Mouse (Mus musculus): ENCODE data around the gene Lbhd2.

Gene Lbhd2

GRCm38 (mm10) chr12:111406622-111407021, at the start of gene Lbhd2:
Gene Lbhd2 (plus strand): TSS chr12:111406809.
- no peak for DNase-seq (ENCODE audit: low spot score)

- DNase-seq (ENCODE audit: low spot score): no peak
Observed at GRCm38 (mm10) chr12:111360671-111361070, 45.9 kb upstream of the Lbhd2 start.

- DNase-seq (ENCODE audit: low spot score): no peak
Observed at GRCm38 (mm10) chr12:111361319-111362098, 45.1 kb upstream of the Lbhd2 start.

GRCm38 (mm10) chr12:111364234-111364633, 42.4 kb upstream of the Lbhd2 start:
- DNase-seq (ENCODE audit: low spot score): no peak

GRCm38 (mm10) chr12:111367065-111367464, 39.5 kb upstream of the Lbhd2 start:
- no peak for DNase-seq (ENCODE audit: low spot score)

GRCm38 (mm10) chr12:111370249-111370648, 36.4 kb upstream of the Lbhd2 start:
- no peak for DNase-seq (ENCODE audit: low spot score)

- no peak for DNase-seq (ENCODE audit: low spot score)
Observed at GRCm38 (mm10) chr12:111371905-111372304, 34.7 kb upstream of the Lbhd2 start.

- no peak for DNase-seq (ENCODE audit: low spot score)
Observed at GRCm38 (mm10) chr12:111373411-111373810, 33.2 kb upstream of the Lbhd2 start.

- DNase-seq (ENCODE audit: low spot score): no peak
Observed at GRCm38 (mm10) chr12:111374727-111375126, 31.9 kb upstream of the Lbhd2 start.

GRCm38 (mm10) chr12:111375559-111375958, 31.1 kb upstream of the Lbhd2 start:
- DNase-seq (ENCODE audit: low spot score): no peak

- no peak for DNase-seq (ENCODE audit: low spot score)
Observed at GRCm38 (mm10) chr12:111376053-111376452, 30.6 kb upstream of the Lbhd2 start.

GRCm38 (mm10) chr12:111376826-111377331, 29.7 kb upstream of the Lbhd2 start:
- no peak for DNase-seq (ENCODE audit: low spot score)

GRCm38 (mm10) chr12:111377376-111377973, 29.1 kb upstream of the Lbhd2 start, which contains the start of gene Cdc42bpb:
Gene Cdc42bpb (minus strand): TSS chr12:111377718.
- peak; percentile 93 for DNase-seq (ENCODE audit: low spot score)

GRCm38 (mm10) chr12:111377986-111378490, 28.6 kb upstream of the Lbhd2 start:
- DNase-seq (ENCODE audit: low spot score): no peak

- no peak for DNase-seq (ENCODE audit: low spot score)
Observed at GRCm38 (mm10) chr12:111378812-111379211, 27.8 kb upstream of the Lbhd2 start.

- no peak for DNase-seq (ENCODE audit: low spot score)
Observed at GRCm38 (mm10) chr12:111385883-111386641, 20.5 kb upstream of the Lbhd2 start.

GRCm38 (mm10) chr12:111386642-111387120, 19.9 kb upstream of the Lbhd2 start:
- DNase-seq (ENCODE audit: low spot score): no peak

GRCm38 (mm10) chr12:111387146-111387545, 19.5 kb upstream of the Lbhd2 start:
- DNase-seq (ENCODE audit: low spot score): no peak

- no peak for DNase-seq (ENCODE audit: low spot score)
Observed at GRCm38 (mm10) chr12:111394008-111394407, 12.6 kb upstream of the Lbhd2 start.

GRCm38 (mm10) chr12:111396997-111397396, 9.6 kb upstream of the Lbhd2 start:
- DNase-seq (ENCODE audit: low spot score): no peak

- DNase-seq (ENCODE audit: low spot score): peak; percentile 68
Observed at GRCm38 (mm10) chr12:111401454-111402184, 5.0 kb upstream of the Lbhd2 start.

Data from left cerebral cortex, adult 11 months (tissue).